Mouse (Mus musculus) spleen, postnatal 36 days (tissue): ENCODE results near the gene Trim45.

Experiments
- DNase-seq, 2 experiments: peaks; one replicate each; pipeline ENCODE4 v3.0.0; 2022; ENCODE audit warnings: low spot score in 2 of 2, mixed read lengths in 1 of 2

Trim45 gene

DNA sequence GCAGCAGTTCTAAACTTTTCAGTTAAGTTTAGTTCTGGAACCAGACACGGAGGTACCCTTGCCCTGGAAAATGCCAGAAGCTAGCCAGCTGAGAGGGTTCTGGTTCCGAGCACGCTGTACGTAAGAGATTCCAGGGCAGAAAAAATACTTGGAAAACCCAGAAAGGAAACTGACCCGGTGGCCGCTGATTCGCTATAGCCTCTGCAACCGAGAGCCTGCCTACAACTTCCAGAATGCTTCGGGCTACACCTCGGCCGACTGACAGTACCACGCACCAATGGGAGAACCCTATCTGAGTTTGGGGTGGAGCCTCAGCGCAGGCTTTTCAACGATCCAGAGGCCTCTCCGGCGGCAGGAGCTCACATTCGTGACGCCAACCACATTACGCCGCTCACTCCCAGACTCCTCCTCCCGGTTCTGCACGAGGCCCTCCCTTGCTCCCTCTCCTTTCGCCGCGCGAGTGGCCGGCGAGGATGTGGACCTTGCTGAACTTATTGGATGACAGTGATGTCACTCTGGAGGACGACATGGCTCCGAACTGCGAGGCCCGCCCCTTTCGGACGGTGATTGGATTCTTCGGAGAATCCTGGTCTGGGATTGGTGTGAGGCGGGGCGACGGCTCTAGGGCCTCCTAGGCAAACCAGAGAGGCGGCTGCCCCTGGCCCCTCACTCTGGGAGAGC, at the start of gene Trim45:
TSS of gene Trim45 (plus strand) at position 378 of the 681 bp plus-strand sequence.
- peak; percentile 97 to 98 for DNase-seq

DNA sequence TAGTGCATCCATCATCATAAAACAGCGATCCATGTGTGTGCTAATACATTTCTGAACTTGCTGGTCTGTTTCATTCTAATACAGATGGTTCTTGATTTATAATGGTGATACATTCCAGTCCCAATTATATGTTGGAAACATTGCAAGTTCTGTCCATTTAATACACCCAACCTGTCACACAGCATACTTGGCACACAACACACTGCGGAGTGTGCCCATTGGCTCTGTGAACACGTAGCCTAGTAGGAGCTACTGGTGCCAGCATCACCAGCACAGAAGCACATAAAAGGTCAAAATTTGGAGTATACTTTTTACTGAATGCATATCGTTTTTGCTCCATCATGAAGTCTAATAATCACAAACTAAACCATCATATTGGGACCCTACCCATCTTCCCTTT, 44.9 kb upstream of the Trim45 start:
- DNase-seq: no peak

DNA sequence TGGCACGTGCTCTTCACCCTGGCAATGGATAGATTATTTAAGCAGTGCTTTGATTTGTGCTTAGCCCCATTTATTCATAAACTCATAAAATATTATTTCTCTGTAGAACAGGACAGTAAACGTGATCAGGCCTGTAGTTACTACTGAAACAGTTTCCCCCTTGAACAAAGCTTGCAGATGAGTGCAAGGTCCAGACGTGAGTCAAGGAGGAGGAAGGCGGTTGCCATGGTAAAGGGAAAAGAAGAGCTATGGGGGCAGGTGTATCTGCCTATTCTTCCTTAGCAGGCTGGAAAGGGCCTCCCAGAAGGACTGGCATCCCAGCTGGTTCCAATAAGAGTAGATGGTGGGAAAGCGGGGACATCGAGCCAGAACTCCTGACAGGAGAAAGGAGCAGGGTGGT, 40.6 kb upstream of the Trim45 start:
- DNase-seq: no peak

DNA sequence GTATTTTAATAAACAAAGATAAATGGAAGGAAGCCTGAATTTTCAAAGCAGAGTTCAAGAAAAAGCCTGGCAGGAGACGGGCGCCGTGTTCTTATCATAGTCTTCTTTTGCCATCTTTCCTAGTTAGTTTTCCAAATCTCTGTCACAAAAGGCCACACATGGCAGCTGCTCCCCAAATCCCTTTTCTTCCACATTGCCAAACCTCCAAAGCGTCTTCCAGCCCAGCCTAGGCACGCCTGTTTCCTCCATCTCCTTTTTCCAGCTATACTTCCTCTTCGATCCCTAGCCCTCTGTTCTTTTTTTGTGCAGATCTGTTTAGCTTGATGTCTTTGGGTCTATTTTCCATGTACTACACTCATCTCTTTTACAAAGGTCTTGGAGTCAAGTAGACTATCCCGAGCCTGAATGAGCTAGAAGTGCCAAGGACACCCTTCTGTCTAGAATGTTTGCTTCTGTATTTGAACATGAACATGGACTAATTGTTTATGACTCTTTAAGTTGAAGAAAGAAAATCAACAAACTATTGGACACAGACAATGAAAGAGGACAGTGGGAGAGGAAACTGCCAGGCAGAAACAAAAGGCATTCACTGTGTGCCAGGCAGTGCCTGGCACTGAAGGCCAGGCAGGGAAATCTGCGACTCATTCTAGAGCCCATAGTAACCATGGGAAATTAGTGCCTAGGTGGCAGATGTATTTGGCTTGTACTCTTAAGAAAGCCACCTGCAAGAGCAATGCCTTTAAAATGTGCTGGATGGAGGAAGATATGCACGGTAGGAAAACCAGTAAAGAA, 40.0 kb upstream of the Trim45 start:
- DNase-seq: no peak

DNA sequence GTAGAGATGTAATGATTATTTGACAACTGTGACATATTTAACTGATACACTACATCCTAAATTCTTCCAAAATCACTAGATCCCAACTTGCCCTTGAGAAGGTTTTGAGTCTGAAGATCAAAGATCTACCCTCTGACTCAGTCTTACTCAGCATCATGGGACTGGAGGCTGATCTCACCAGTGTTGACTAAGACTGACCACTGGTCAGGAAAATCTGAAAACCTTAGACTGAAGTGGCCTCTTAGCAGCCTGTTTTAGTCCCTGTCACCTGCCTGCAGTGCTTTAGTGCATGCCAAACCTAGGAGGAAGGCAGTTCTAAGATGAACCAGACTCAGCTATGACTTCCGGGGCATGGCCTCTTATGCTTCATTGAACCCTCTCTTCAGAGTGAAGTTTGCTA, 32.8 kb upstream of the Trim45 start:
- DNase-seq: no peak

DNA sequence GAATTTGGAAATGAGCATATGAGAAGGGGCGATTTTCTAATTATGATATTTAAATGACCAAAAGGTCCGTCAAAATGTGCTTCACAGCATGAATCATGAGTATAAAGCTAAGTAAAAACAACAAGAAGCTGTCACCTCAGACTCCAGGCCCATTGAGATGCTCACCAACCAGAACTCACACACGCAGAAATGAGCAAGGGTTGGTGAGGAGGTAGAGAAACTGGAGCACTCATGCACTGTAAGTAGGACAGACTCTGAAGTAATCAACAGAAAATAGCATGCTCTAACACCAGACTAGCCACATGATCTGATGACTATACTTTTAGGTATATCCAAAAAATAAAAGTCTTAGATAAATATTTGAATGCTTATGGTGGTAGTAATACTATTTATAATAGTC, 31.6 kb upstream of the Trim45 start:
- DNase-seq: no peak

DNA sequence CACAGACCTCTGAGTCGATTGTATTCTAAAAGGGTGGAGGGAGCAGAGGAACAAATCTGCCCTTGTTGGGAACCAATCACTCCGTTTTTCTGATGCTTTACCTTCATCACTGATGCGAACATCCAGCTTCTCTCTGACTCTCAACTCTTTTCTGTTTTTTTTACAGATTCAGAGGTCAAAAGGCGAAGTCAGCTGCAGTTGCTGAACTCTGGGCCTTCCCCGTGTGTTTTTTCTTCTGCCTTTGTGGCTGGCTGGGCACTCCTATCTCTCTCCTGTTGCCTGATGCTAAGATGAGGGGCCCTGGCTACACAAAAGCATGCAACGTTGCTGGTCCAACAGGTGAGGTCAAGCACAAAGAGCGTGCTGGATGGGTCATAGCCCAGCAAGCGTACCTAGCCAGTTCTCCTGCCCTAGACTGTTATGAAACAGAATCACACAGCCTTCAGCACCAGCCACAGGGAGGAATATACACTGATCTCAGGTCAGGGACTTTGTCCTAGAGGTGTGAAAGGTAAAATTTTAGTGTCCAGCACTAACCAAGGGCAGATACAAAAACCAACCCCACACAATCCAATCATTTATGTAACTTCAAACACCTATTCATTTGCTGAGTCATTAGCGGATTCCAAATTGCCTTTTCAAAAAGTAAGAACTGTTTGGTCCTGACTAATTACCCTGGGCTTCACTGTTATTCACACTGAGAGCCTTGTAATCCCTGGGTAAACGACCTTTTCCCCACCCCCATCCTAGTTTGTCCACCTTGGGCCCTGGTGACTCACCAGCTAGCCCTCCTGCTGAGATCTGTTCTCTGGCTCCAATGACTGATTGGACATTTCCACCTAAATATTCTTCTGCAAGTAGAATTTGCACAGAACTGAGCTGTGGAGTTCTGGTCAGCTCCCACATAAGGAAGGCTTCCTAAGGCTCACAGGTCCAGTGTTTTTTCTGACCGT, 29.3 kb upstream of the Trim45 start:
- no peak for DNase-seq

DNA sequence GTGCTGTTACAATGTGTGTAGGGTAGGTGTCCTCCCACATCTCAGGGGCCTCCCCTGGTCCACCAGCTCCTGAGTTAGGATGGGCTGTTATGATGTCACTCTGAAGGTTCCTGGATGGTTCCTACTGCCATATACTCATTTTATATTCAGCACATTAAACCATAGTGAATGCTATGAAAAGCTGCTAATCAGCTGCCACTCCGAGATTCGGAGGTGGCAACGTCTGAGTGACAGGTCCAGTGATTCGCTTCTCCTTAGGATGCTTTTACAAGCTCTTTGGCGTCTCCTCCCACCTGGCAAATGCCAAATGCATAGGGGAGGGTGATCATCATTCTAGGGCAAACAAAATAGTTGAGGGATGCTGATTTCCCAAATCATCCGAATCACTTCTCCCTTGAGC, 26.5 kb upstream of the Trim45 start:
- no peak for DNase-seq

DNA sequence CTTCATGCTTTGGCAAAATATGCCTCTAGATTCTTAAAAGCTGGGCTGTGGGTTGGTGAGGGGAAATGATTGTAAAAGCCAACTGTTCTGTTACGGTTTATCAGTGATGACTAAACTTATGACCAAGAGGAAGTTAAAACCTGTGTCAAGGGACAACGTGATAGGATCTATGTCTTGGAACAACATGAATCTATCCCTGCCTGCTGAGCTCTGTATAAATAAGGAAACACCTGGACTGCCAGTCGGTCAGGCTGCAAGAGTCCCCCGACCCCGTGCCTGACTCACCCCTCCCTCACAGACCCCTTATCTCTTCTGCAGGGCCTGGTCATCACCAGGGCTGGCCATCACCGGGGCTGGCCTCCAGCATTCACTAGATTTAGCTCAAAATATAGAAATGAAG, 15.9 kb upstream of the Trim45 start:
- DNase-seq: no peak

DNA sequence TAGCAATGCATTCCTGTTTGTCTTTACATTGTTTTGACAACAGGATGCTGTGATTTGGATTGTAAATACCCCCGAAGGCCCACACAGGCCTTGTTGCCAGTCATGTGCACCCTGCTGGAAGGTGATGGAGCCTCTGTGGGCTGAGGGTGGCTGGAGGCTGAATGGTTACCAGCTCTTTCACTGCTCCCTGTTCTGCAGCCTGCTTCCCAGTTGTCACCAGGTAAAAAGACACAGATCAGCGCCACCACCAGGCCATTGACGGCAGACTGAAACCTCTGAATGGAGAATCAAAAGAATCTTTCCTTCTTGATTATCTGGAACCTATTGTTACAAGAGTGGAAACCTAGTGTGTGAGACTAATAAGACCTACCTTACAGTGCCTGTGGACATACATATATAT, 15.1 kb upstream of the Trim45 start:
- DNase-seq: no peak

DNA sequence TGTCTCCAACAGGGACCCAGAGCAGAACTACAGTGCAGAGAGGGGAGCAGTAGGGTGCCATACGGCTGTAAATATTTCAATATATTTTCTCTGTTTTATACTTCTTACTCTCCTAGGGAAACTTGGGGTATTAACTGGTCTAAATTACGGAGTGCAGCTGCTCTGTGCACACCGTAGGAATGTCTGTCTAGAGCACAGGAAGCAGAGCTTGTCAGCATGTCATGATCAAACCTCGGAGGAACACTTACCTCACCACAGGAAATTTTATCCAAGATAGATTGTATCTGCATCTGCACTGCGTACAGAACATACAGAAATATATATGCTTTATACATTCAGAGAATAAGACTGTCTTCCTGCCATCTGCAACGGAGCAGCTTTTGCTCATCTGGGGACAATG, 13.4 kb upstream of the Trim45 start:
- no peak for DNase-seq

DNA sequence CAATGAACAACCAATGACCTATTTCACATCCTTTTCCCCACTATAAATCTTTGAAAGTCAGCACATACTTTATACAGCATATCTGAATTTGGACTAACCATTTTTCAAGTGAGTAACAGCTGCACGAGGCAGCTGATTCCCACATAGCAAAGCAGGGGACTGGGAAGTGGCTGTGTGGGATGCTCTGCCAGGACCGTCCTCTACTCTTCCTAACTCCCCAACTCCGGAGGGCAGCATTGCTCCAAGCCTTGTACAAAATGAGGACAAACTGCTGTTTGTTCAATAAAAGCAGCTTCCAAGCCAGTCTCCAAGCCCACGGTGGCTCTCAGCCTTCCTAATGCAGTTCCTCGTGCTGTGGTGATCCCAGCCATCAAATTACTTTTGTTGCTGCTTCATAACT, 11.4 kb upstream of the Trim45 start:
- no peak for DNase-seq

DNA sequence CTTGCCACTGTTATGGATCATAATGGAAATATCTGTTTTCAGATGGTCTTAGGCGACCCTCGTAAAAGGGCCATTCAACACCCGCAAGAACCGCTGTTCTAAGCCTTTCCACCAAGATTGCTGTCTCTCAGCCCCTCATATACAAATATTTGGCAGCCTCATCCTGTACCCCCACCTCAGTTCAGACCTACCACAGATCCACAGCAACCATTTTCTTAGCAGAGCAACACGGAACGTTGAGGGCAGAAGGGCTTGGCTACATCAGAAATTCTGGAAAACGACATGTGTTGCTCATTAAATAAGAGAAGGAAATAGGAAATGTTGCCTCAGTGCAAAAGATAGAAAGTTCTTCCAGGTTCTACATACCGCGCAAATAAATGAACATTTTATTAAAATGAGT, 11.0 kb upstream of the Trim45 start:
- DNase-seq: no peak

DNA sequence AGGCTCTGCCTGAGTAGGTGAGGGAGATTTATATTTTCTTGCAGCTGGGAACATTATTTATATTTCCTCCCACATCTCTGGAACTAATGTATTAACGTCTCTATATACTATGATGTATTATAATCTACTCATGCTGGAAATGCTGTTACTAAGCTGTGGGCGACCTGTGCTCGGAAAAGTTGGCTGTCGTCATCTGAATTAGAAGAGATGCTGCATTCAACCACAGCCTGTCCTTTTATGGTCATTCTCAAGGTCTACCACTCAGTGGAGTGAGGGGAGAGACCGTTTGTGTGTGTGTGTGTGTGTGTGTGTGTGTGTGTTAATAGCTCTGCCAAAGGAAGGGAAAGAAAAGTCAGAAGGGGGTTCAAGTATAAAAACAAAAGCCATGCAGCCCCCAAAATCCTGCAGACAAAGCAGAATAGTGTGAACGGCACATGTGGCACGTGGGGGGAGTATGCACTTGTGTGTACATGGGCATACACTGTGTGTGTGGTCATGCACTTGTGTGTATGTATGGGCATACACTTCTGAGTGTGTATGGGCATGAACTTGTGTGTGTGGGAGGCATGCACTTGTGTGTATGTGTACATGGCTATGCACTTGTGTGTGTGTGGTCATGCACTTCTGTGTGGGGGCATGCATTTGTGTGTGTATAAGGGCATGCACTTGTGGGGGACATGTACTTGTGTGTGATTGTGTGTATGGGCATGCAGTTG, 10.3 kb upstream of the Trim45 start:
- no peak for DNase-seq

DNA sequence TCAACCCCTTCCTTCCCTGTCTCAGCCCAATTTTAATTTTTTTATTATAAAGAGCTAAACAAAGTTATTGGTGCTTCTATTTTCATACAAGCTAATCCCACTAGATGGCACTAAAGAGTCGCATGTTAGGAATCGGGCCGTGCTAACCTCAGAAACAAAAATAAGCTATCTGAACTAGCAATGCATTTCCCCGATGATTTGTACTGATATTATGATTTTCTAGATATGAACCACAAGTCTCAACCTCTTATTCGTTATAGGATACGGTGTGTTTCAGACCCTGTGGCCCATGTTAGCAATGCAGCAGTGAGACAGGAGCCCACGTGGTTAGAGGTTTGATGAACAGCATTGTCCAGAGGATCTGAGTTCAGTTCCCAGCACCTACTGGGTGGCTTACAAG, 5.2 kb upstream of the Trim45 start:
- DNase-seq: peak in 1 of 2 experiments; percentile 42

DNA sequence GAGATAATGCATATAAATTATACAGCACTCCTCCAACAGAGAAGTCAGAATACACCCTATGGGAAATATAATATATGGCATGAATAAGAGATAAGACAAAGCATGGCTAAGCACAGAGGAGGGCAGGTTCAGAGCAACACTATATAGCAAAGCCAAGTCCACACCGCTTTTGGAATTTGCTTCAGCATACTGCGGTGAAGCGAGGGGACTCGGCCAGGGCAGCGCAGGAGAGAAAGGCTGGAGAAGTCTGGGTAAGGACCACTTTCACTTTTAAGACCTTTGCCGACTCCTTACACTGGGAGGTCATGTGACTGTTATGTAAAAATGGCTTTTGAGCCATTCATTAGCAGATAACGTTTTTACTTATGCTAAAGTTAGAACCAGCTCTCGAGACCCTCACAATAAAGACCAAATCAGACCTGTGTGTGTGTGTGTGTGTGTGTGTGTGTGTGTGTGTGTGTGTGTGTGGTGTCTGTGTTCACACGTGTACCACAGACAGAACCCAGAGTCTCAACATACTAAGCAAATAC, 1.3 kb upstream of the Trim45 start:
- no peak for DNase-seq

DNA sequence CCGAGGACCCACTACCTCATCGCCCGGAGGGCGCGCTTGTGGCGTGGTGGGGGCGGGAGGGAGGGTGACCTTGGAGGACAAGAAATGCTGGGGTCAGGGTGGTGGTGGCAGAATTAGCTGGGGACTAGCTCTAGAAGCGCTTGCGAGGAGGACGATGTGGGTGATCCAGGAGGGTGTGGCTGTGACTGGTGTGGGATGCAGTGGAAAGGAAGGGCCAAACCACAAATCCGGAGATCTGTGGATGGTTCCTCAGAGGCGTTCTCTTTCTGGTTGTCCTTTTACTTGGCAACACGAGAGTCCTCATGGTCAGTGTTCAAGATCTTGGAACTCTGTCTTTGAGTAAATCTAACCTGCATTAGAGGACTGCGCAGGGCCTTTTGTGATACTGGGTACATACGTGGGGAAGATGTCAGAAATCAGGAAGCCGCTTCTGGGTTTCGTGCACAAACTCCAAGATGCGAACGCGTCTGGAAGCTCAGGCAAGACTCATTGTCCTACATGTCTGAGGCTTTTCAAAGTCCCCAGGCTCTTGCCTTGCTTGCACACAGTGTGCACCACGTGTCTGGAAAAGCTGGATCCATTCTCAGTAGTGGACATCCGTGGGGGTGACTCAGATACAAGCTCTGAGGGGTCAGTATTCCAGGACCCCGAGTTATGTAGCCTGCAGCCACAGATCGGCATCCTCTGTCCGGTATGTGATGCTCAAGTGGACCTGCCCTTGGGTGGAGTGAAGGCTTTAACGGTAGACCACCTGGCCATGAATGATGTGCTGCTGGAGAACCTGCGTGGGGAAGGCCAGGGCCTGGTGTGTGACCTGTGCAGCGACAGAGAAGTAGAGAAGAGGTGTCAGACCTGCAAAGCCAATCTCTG, 739 bp downstream of the Trim45 start:
- no peak for DNase-seq

DNA sequence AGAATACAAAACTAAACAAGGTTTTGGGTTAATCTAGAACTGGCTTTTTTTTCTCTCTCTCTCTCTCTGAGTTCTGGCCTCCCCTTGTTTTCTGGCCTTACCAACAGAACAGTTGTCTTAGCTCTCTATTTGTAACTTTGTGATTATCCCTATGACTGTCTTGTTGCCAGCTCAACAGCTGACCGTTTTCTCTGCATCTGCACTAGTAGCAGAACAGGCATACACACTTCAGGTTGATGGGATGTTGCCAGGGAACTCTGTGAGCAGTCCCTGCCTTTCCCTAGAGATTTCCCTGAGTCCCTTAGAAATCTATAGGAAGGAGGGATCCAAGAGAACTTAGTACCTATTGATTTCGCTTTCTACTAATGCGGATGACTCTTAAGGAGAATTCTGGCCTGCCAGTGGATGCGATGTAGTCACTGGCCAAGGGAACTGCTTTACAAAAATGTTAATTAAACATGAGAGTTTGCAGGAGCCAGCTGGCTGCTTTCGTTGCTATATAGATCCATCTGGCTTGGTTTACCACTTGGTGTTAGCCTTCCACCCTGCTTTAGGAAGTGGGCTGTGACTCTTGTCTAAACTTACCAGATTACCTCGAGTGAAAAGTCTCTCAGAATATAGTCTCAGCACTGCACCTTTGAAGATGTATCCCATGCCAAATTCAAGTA, 2.2 kb downstream of the Trim45 start:
- no peak for DNase-seq

DNA sequence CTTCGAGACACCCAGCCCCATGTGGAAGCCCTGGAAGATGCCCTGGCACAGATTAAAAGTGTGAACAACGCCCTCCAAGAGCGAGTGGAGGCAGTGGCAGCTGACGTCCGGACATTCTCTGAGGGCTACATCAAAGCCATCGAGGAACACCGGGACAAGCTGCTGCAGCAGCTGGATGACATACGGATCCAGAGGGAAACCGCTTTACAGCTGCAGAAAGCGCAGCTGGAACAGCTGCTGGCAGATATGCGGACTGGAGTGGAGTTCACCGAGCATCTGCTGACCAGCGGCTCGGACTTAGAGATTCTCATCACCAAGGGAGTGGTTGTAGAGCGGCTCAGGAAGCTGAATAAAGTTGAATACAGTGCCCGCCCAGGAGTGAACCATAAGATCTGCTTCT, 3.2 kb downstream of the Trim45 start:
- DNase-seq: no peak
